Mouse (Mus musculus) forebrain, embryonic 15.5 days (tissue): ENCODE results near the gene Gm21118. TPM values are rescaled to one million over a fixed set of nuclear protein-coding genes. Genes with fewer than 3 reads are reported as not detected.
"Not testable (repeated sequence)": the region's sequence is repeated elsewhere in the genome, so short reads cannot be mapped to it uniquely, and the experiment has no call there.

Experiments
- ATAC-seq: fragments of 200-750 bp; cut with Nextera tagmentation; replicated peaks from 2 replicates; pipeline ENCODE4 v1.8.0; 2017; ENCODE audit warnings: mild to moderate bottlenecking, moderate TSS enrichment, moderate library complexity
- H3K27ac ChIP-seq: fragments of 300-500 bp; sonication (generic); replicated peaks from 2 replicates; pipeline ENCODE4 v1.5.1; 2015; ENCODE audit warnings: mild to moderate bottlenecking, inconsistent platforms
- H3K27me3 ChIP-seq: fragments of 300-500 bp; sonication (generic); 2 replicates; pipeline ENCODE4 v1.6.1; 2015; ENCODE audit warnings: inconsistent platforms
- H3K36me3 ChIP-seq: fragments of 300-500 bp; sonication (generic); 2 replicates; pipeline ENCODE4 v1.6.1; 2015; ENCODE audit warnings: mild to moderate bottlenecking, inconsistent platforms
- H3K4me1 ChIP-seq: fragments of 300-500 bp; sonication (generic); 2 replicates; pipeline ENCODE4 v1.6.1; 2015; ENCODE audit warnings: inconsistent platforms
- H3K4me2 ChIP-seq: fragments of 300-500 bp; sonication (generic); replicated peaks from 2 replicates; pipeline ENCODE4 v1.6.1; 2015; ENCODE audit warnings: mild to moderate bottlenecking, inconsistent platforms
- H3K4me3 ChIP-seq: fragments of 300-500 bp; sonication (generic); 2 replicates; pipeline ENCODE4 v1.5.1; 2015; ENCODE audit warnings: mild to moderate bottlenecking, inconsistent platforms
- H3K9ac ChIP-seq: fragments of 300-500 bp; sonication (generic); replicated peaks from 2 replicates; pipeline ENCODE4 v1.6.1; 2015; ENCODE audit warnings: mild to moderate bottlenecking, inconsistent platforms
- H3K9me3 ChIP-seq: fragments of 300-500 bp; sonication (generic); 2 replicates; pipeline ENCODE4 v1.6.1; 2016; ENCODE audit warnings: inconsistent platforms
- WGBS: fragments of 180-500 bp; shearing (Covaris S2); methylation state at CpG from one replicate; pipeline ENCODE4 v1.1.7; 2015; ENCODE audit warnings: mixed read lengths; 5-methylcytosine and 5-hydroxymethylcytosine counted together
- polyA plus RNA-seq: library from polyadenylated mRNA; unstranded; fragments of >200 nt; fragmentation: Nextera tagmentation; extraction: Ambion mirVana; gene quantifications from 2 replicates; pipeline ENCODE4 v1.2.1, GENCODE M21; 2015

The Gm21118 gene
- polyA plus RNA-seq, result not detected in 2 replicates

DNA sequence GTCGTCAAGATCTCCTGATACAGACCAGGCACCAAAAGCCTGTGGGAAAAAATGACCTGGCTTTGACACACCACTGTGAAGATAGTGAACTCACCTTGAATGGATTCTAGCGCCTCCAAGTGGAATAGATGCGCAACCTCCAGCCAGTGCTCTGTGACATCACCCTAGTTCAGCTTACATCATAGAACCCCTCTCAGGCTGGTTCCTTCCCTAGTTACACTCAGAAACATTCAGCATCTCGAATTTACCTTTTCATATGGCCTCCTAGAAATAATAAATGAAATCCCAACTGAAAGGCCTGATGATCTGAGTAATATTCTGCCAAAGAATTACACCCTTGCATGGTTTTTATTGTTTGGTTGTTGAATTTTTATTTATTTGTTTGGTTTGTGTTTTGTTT is at the start of gene Gm21118:
Gene Gm21118 (minus strand): TSS at position 101 of the 400 bp plus-strand sequence.
- H3K27me3 ChIP-seq, ATAC-seq, H3K27ac ChIP-seq, H3K9ac ChIP-seq, H3K9me3 ChIP-seq, H3K4me3 ChIP-seq, H3K4me2 ChIP-seq, H3K36me3 ChIP-seq, H3K4me1 ChIP-seq: not testable (repeated sequence)
- no CpG with 5 or more reads among the region's 4 CpGs for WGBS

DNA sequence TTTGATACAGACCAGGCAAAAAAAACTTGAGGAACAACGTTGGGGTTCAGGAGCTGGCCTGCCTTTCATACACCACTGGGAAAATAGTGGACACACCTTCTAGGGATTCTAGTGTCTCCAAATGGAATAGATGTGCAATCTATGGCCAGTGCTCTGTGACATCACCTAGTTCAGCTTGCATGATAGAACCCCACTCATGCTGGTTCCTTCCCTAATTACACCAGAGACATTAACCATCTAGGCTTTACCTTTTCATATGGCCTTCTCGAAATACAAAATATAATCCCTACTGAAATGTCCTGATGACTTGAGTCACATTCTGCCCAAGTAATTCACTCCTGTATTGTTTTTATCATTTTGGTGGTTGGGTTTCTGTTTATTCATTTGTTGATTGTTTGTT is 29.7 kb upstream of the Gm21118 start, which contains the start of the genes Gm29423 and Gm29644:
Gene Gm29423 (minus strand): TSS at position 101 of the 400 bp plus-strand sequence.
Gene Gm29644 (minus strand): TSS at position 157 of the 400 bp plus-strand sequence.
- WGBS, result no CpG with 5 or more reads among the region's 2 CpGs
- H3K27ac ChIP-seq, result not testable (repeated sequence)

More for the DNA sequence above, 29.7 kb upstream of the Gm21118 start, which contains the start of the genes Gm29423 and Gm29644:
- H3K4me2 ChIP-seq, H3K4me3 ChIP-seq, H3K9ac ChIP-seq, H3K9me3 ChIP-seq, H3K27me3 ChIP-seq, ATAC-seq, H3K4me1 ChIP-seq, H3K36me3 ChIP-seq: not testable (repeated sequence)

Other genes with a start within 250 kb of the Gm21118 start
- gene Gm29423, start 29.6 kb upstream of the Gm21118 start, polyA plus RNA-seq, result not detected in 2 replicates
- gene Gm29644, start 29.7 kb upstream of the Gm21118 start, polyA plus RNA-seq, result not detected in 2 replicates
- not detected in 2 replicates for gene Gm20888, start 168.2 kb upstream of the Gm21118 start, polyA plus RNA-seq